Mouse (Mus musculus): ENCODE data around the gene Prkn. TPM values are rescaled to one million over a fixed set of nuclear protein-coding genes. Genes with fewer than 3 reads are reported as not detected.

Gene Prkn
- polyA plus RNA-seq, 1 experiment from 2014 or later = 1.00 TPM

DNA sequence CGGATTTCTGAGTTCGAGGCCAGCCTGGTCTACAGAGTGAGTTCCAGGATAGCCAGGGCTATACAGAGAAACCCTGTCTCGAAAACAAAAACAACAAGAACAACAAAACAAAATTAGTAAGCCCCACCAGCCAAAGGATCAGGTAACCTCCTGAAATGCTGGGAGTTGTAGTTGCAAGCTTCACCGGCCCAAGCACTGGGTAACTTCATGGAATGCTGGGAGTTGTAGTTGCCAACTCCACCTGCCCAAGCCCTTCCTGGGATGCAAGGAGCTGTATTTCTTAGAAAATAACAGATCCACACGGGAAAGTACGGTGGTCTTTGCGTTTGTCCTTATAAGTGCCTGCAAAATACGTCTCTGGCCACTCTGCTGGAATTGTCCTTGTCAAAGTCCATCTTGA lies 1204.0 kb downstream of the Prkn start:
- H3K9ac ChIP-seq (replicated peaks) = no peak overlapping the region
- ATAC-seq = no peak
- no peak overlapping the region for H3K4me3 ChIP-seq (ENCODE audit: low read depth, low read length)
- H3K27ac ChIP-seq (ENCODE audit: low read depth) = no peak overlapping the region
- no peaks in the 10 kb centered on the region for H3K9me3 ChIP-seq (ENCODE audit: low read length)
- H3K27me3 ChIP-seq (ENCODE audit: insufficient read depth, low read length) = peaks cover 11% of the 10 kb centered on the region
- H3K4me1 ChIP-seq (ENCODE audit: insufficient read depth) = peaks cover 4% of the 10 kb centered on the region; the same call in 1 of the 2 replicates
- WGBS (ENCODE audit: insufficient replicate concordance) = 61% methylated on average over 8 of the region's 8 CpGs
- DNase-seq = no peak
- TF ChIP-seq CTCF (IDR thresholded peaks at IDR 0.05; ENCODE audit: low read depth) = no peak
- TF ChIP-seq EP300 (IDR thresholded peaks at IDR 0.05; ENCODE audit: low read depth) = no peak
- no peaks in the 10 kb centered on the region for H3K36me3 ChIP-seq (replicated peaks; ENCODE audit: insufficient read depth, low read length)
- no peak overlapping the region for H3K4me2 ChIP-seq (ENCODE audit: low read depth, low read length)

DNA sequence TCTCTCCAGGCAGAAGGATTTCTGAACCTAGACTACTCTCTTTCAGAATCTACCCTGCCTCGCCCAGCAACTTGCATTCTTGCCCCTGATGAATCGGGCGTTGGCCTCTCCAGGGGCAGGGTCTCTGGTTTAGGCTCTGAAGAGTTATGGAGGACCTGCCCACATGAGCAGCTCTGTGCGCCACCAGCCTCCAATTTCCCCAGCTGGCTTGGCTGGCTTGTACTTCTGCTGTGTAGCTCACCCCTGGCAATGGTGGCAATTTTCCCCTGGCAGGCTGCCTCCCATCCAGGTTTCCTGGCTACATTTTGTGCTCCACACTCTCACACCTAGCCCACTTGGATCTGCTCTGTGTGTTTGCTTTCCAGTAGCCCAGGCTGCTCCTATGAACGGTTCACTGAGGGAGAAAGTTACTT lies 1205.7 kb downstream of the Prkn start:
- H3K9ac ChIP-seq (replicated peaks) = no peak overlapping the region
- H3K36me3 ChIP-seq (replicated peaks; ENCODE audit: insufficient read depth, low read length) = no peaks in the 10 kb centered on the region
- H3K4me2 ChIP-seq (ENCODE audit: low read depth, low read length) = no peak overlapping the region
- H3K9me3 ChIP-seq (ENCODE audit: low read length) = no peaks in the 10 kb centered on the region
- ATAC-seq (no peak), DNase-seq (no peak)
- H3K4me1 ChIP-seq (ENCODE audit: insufficient read depth) = no peaks in the 10 kb centered on the region; the same call in 1 of the 2 replicates
- H3K27ac ChIP-seq (ENCODE audit: low read depth) = no peak overlapping the region
- H3K4me3 ChIP-seq (ENCODE audit: low read depth, low read length) = no peak overlapping the region
- WGBS (ENCODE audit: insufficient replicate concordance) = 62% methylated on average over 5 of the region's 5 CpGs
- peaks cover 11% of the 10 kb centered on the region for H3K27me3 ChIP-seq (ENCODE audit: insufficient read depth, low read length)
- TF ChIP-seq CTCF (IDR thresholded peaks at IDR 0.05; ENCODE audit: low read depth) (no peak), EP300 (IDR thresholded peaks at IDR 0.05; ENCODE audit: low read depth) (no peak)

DNA sequence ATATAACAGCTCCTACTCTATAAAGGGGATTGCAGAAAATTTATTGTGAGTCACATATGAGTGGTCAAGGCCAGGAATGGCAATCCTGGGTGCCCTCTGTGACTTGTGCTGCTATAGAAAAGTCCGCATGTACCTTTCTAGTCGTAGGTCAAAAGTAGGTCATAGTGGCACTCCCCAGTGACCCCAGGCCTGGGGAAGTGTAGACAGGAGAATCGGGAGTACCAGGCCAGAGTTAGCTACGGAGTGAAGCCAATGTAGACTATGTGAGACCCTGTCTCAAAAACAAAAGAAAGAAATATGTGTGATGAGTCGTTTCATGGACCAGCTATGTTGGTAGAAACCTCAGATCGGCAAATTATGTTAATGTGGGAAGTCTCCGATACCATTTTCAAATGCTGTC lies 1206.8 kb downstream of the Prkn start:
- Histone ChIP-seq H3K9ac (replicated peaks) (no peak overlapping the region), H3K27ac (ENCODE audit: low read depth) (no peak overlapping the region), H3K4me2 (ENCODE audit: low read depth, low read length) (no peak overlapping the region), H3K27me3 (ENCODE audit: insufficient read depth, low read length) (peaks cover 11% of the 10 kb centered on the region), H3K4me1 (ENCODE audit: insufficient read depth) (no peaks in the 10 kb centered on the region; the same call in 1 of the 2 replicates), H3K9me3 (ENCODE audit: low read length) (no peaks in the 10 kb centered on the region), H3K4me3 (ENCODE audit: low read depth, low read length) (no peak overlapping the region), H3K36me3 (replicated peaks; ENCODE audit: insufficient read depth, low read length) (no peaks in the 10 kb centered on the region)
- TF ChIP-seq EP300 (IDR thresholded peaks at IDR 0.05; ENCODE audit: low read depth) = no peak
- DNase-seq (no peak), ATAC-seq (no peak)
- 73% methylated on average over 7 of the region's 7 CpGs for WGBS (ENCODE audit: insufficient replicate concordance)

DNA sequence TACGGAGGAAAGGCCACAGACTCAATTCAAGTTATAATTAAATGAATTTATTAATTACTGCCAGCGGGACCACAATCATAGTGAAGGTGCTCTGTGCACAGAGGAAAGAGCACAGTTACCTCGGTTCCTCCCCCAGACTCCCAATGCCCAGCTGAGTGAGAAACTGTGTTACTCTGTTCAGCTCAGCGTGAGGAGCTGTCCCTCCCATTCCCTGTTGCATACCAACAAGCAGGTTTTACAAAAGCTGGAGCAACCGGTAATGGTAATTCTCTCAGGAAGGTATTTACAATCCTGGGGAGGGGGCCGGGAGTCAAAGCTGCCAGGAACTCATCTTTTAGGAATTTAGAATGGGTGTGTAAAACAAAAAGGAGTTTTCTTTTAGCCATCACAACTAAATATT lies 1207.3 kb downstream of the Prkn start:
- 49% methylated on average over 6 of the region's 6 CpGs for WGBS (ENCODE audit: insufficient replicate concordance)
- no peak for TF ChIP-seq CTCF (IDR thresholded peaks at IDR 0.05; ENCODE audit: low read depth)
- no peak for TF ChIP-seq EP300 (IDR thresholded peaks at IDR 0.05; ENCODE audit: low read depth)
- Histone ChIP-seq H3K27ac (ENCODE audit: low read depth) (no peak overlapping the region), H3K9me3 (ENCODE audit: low read length) (no peaks in the 10 kb centered on the region), H3K9ac (replicated peaks) (no peak overlapping the region), H3K36me3 (replicated peaks; ENCODE audit: insufficient read depth, low read length) (no peaks in the 10 kb centered on the region), H3K27me3 (ENCODE audit: insufficient read depth, low read length) (peaks cover 11% of the 10 kb centered on the region), H3K4me1 (ENCODE audit: insufficient read depth) (no peaks in the 10 kb centered on the region; the same call in 1 of the 2 replicates), H3K4me2 (ENCODE audit: low read depth, low read length) (no peak overlapping the region), H3K4me3 (ENCODE audit: low read depth, low read length) (no peak overlapping the region)
- no peak for DNase-seq
- ATAC-seq = no peak

DNA sequence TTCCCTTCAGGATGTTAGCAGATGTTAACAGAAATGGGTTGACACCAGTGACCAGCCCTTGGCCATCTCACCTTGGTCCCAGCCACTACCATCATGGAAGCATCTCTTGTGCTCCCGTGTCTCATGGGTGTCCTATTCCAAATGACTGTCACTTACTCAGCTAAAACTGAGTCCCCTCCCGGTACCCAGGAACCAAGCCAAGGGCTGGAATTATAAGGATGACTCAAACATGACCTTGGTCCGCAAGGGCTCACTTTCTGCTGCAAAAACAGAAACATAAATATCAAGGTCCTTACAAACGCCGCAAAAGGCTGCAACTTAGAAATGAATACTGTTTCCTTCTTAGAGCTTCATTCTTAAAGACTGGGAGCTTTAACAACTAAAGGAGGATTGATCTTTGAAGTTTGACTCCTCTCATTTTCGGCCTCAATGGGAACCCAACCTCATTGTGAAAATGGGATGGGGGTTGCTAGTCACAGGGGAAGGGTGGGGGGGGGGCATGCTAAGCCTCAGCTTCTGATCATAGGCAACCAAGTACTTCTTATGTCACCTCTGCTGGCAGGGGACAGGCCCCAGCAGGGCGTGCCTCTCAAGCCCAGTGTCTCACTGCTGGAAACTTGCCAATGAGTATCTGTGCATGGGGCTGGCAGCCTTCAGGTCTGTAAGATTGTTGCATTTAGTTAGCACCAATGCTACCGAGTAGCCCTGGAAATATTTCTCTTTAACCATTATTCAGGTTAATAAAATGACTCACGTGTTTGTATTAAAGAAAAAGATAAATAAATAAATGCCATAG lies 1208.7 kb downstream of the Prkn start:
- Histone ChIP-seq H3K36me3 (replicated peaks; ENCODE audit: insufficient read depth, low read length) (no peaks in the 10 kb centered on the region), H3K9me3 (ENCODE audit: low read length) (no peaks in the 10 kb centered on the region), H3K27ac (ENCODE audit: low read depth) (no peak overlapping the region), H3K4me1 (ENCODE audit: insufficient read depth) (no peaks in the 10 kb centered on the region), H3K4me2 (ENCODE audit: low read depth, low read length) (no peak overlapping the region), H3K27me3 (ENCODE audit: insufficient read depth, low read length) (peaks cover 11% of the 10 kb centered on the region), H3K4me3 (ENCODE audit: low read depth, low read length) (no peak overlapping the region), H3K9ac (replicated peaks) (no peak overlapping the region)
- no peak for DNase-seq
- no peak for ATAC-seq
- 67% methylated on average over 9 of the region's 9 CpGs for WGBS (ENCODE audit: insufficient replicate concordance)
- TF ChIP-seq EP300 (IDR thresholded peaks at IDR 0.05; ENCODE audit: low read depth) (no peak), CTCF (IDR thresholded peaks at IDR 0.05; ENCODE audit: low read depth) (no peak)

DNA sequence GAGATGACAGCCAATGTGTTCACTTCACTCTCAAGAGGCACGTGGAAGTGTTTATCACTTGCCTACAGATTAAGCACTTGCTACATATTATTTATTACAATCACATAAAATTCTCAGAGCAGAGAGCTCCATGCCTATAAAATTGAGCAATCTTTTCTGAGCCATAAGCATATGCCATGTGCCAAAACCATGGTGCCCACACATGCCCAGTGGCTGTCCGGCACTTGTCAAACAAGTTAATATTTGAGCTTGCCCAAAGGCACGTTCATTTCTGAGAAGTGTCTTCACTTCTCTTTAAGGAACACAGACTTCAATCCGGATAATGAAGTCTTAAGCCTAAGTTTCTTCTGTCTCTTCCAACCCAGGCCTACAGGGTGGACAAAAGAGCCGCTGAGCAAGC lies 1210.1 kb downstream of the Prkn start:
- no peak for ATAC-seq
- H3K27ac ChIP-seq (ENCODE audit: low read depth) = no peak overlapping the region
- H3K36me3 ChIP-seq (replicated peaks; ENCODE audit: insufficient read depth, low read length) = no peaks in the 10 kb centered on the region
- no peak for DNase-seq
- H3K9ac ChIP-seq (replicated peaks) = no peak overlapping the region
- peaks cover 3% of the 10 kb centered on the region; the same call in 1 of the 2 replicates for H3K27me3 ChIP-seq (ENCODE audit: insufficient read depth, low read length)
- no peaks in the 10 kb centered on the region for H3K9me3 ChIP-seq (ENCODE audit: low read length)
- TF ChIP-seq EP300 (IDR thresholded peaks at IDR 0.05; ENCODE audit: low read depth) = no peak
- TF ChIP-seq CTCF (IDR thresholded peaks at IDR 0.05; ENCODE audit: low read depth) = no peak
- H3K4me3 ChIP-seq (ENCODE audit: low read depth, low read length) = no peak overlapping the region
- WGBS (ENCODE audit: insufficient replicate concordance) = 80% methylated on average over 5 of the region's 5 CpGs
- no peaks in the 10 kb centered on the region for H3K4me1 ChIP-seq (ENCODE audit: insufficient read depth)
- no peak overlapping the region for H3K4me2 ChIP-seq (ENCODE audit: low read depth, low read length)
